Mouse (Mus musculus) testis, postnatal 10 days (tissue): ENCODE data around the gene Frmd4a.

ENCODE experiments used
- DNase-seq: peaks from one replicate; pipeline ENCODE4 v3.0.0; 2021; ENCODE audit warnings: low spot score

Gene Frmd4a

GRCm38 (mm10) chr2:4290475-4290874 is 273.0 kb downstream of the Frmd4a start:
- no peak for DNase-seq

GRCm38 (mm10) chr2:4291100-4291499 is 273.6 kb downstream of the Frmd4a start:
- no peak for DNase-seq

- no peak for DNase-seq
Observed at GRCm38 (mm10) chr2:4291671-4292070, 274.2 kb downstream of the Frmd4a start.

GRCm38 (mm10) chr2:4293726-4294125 is 276.2 kb downstream of the Frmd4a start:
- no peak for DNase-seq

- DNase-seq = no peak
Observed at GRCm38 (mm10) chr2:4295641-4296040, 278.1 kb downstream of the Frmd4a start.

GRCm38 (mm10) chr2:4296881-4297280 is 279.4 kb downstream of the Frmd4a start:
- DNase-seq = no peak

GRCm38 (mm10) chr2:4298325-4299215 is 281.1 kb downstream of the Frmd4a start:
- DNase-seq = peak; percentile 55

GRCm38 (mm10) chr2:4299593-4299992 is 282.1 kb downstream of the Frmd4a start:
- no peak for DNase-seq

GRCm38 (mm10) chr2:4300383-4300811 is 282.9 kb downstream of the Frmd4a start:
- no peak for DNase-seq

- no peak for DNase-seq
Observed at GRCm38 (mm10) chr2:4300816-4301215, 283.3 kb downstream of the Frmd4a start.

GRCm38 (mm10) chr2:4301256-4301655 is 283.7 kb downstream of the Frmd4a start:
- no peak for DNase-seq

GRCm38 (mm10) chr2:4301692-4302091 is 284.2 kb downstream of the Frmd4a start:
- no peak for DNase-seq

- DNase-seq = no peak
Observed at GRCm38 (mm10) chr2:4302119-4302518, 284.6 kb downstream of the Frmd4a start.

- no peak for DNase-seq
Observed at GRCm38 (mm10) chr2:4307076-4307475, 289.6 kb downstream of the Frmd4a start.

- DNase-seq = no peak
Observed at GRCm38 (mm10) chr2:4314545-4314944, 297.0 kb downstream of the Frmd4a start.

- no peak for DNase-seq
Observed at GRCm38 (mm10) chr2:4316589-4316988, 299.1 kb downstream of the Frmd4a start.

- DNase-seq = no peak
Observed at GRCm38 (mm10) chr2:4318134-4318533, 300.6 kb downstream of the Frmd4a start.

- no peak for DNase-seq
Observed at GRCm38 (mm10) chr2:4326241-4327010, 308.9 kb downstream of the Frmd4a start.

GRCm38 (mm10) chr2:4327011-4327340 is 309.5 kb downstream of the Frmd4a start:
- no peak for DNase-seq

GRCm38 (mm10) chr2:4332441-4332840 is 314.9 kb downstream of the Frmd4a start:
- no peak for DNase-seq

- no peak for DNase-seq
Observed at GRCm38 (mm10) chr2:4334201-4334600, 316.7 kb downstream of the Frmd4a start.

GRCm38 (mm10) chr2:4334936-4335335 is 317.4 kb downstream of the Frmd4a start:
- DNase-seq = no peak

GRCm38 (mm10) chr2:4335881-4336280 is 318.4 kb downstream of the Frmd4a start:
- no peak for DNase-seq
